Comparison of ENCODE assay signal across 8 mouse cellular contexts in the genomic region with DNA sequence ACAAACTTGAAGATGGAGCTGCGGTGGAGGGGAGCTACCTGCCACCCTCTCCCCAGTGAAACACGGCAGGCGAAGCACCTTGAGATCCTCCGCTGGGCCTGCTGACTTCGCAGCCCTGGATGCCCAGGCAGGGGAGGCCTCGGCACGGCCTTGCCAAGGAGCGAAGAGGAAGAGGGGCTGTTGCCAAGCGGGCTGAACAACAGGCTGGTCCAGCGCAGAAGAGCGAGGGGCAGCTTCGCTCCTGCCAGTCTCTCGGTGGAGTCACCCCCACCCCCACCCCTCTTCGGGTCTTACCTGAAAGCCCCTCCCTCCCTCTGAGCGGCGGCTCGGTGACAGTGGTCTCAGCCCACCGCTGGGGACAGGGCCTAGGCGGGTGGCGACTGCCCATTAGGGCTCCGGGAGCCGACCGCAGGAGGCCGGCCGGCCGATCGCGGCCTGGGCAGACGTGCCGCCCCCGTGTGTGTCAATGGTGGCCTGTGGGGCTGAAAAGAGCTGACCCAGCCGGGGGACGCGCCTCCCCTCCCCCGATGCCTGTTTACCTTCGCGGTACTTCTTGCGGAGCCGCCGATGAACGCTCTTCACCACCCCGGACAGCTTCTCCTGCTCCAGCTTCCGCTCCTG. TPM values are rescaled to one million over a fixed set of nuclear protein-coding genes. Genes with fewer than 3 reads are reported as not detected.
DNase-seq lines count a peak whose midpoint lies in the region; ATAC-seq and TF ChIP-seq lines count a peak whose summit lies in the region.

No protein-coding gene starts in this region.

- TF ChIP-seq CTCF in lung, adult 2 months (IDR thresholded peaks at IDR 0.05; ENCODE audit: insufficient read depth, low read length) = no peak

- peak; percentile 51 for DNase-seq in ES-CJ7 (ENCODE audit: low read depth, low spot score)
- peak; percentile 57 to 62 for DNase-seq in adrenal gland, postnatal 36 days
- peak; percentile 86 for DNase-seq in heart, embryonic 10.5 days (ENCODE audit: low spot score)
- peak; percentile 66 for DNase-seq in kidney, postnatal 10 days
- peak; percentile 69 for DNase-seq in lung, adult 2 months
- peak; percentile 61 for DNase-seq in ovary, postnatal 36 days (ENCODE audit: low spot score)
- peak; percentile 64 for DNase-seq in thymus, postnatal 4 days

- H3K27ac ChIP-seq in embryonic facial prominence, embryonic 13.5 days = peak overlapping the region; percentile 96
- peak overlapping the region; percentile 97 for H3K27ac ChIP-seq in heart, embryonic 10.5 days

- H3K9me3 ChIP-seq in embryonic facial prominence, embryonic 13.5 days = no peaks in the 10 kb centered on the region
- no peaks in the 10 kb centered on the region for H3K9me3 ChIP-seq in heart, embryonic 10.5 days

- 1% methylated on average over 38 of the region's 43 CpGs for WGBS in embryonic facial prominence, embryonic 13.5 days
- WGBS in heart, embryonic 10.5 days = under 1% methylated on average over 40 of the region's 43 CpGs
- WGBS in lung, adult 2 months = under 1% methylated on average over 43 of the region's 43 CpGs

- no peak for TF ChIP-seq POLR2A in lung, adult 2 months (IDR thresholded peaks at IDR 0.05; ENCODE audit: borderline replicate concordance, extremely low read depth, low read depth, low read length)

- ATAC-seq in embryonic facial prominence, embryonic 13.5 days (ENCODE audit: insufficient number of reproducible peaks, insufficient read depth, low FRiP score, low TSS enrichment, low read depth) = peak; percentile 69

- peak overlapping the region; percentile 80 for H3K4me2 ChIP-seq in embryonic facial prominence, embryonic 13.5 days

- H3K9ac ChIP-seq in embryonic facial prominence, embryonic 13.5 days = peak overlapping the region; percentile 95

- peak overlapping the region; percentile 95 for H3K4me3 ChIP-seq in embryonic facial prominence, embryonic 13.5 days
- H3K4me3 ChIP-seq in heart, embryonic 10.5 days = peak overlapping the region; percentile 92
- peak overlapping the region; percentile 88 for H3K4me3 ChIP-seq in lung, adult 2 months (replicated peaks; ENCODE audit: extremely low read depth, low read depth, low read length)

- H3K36me3 ChIP-seq in embryonic facial prominence, embryonic 13.5 days = no peaks in the 10 kb centered on the region
- no peaks in the 10 kb centered on the region for H3K36me3 ChIP-seq in heart, embryonic 10.5 days

- 0 out of 2 replicates have a peak, but pooled peaks cover 8% of the 10 kb centered on the region for H3K4me1 ChIP-seq in embryonic facial prominence, embryonic 13.5 days
- H3K4me1 ChIP-seq in heart, embryonic 10.5 days = no peaks in the 10 kb centered on the region
- peaks cover 2% of the 10 kb centered on the region for H3K4me1 ChIP-seq in lung, adult 2 months (ENCODE audit: control insufficient read depth, insufficient read depth, low read length)

- no peaks in the 10 kb centered on the region for H3K27me3 ChIP-seq in embryonic facial prominence, embryonic 13.5 days
- no peaks in the 10 kb centered on the region for H3K27me3 ChIP-seq in heart, embryonic 10.5 days (ENCODE audit: insufficient read depth, poor library complexity, severe bottlenecking)

RNA-seq across cellular contexts. Expression of a gene that starts 0.5 kb away (rescaled TPM):
- total RNA-seq in adrenal gland, postnatal 36 days (2021) = 10 to 100 TPM; 11.8 to 14.8 TPM
- 19.4 and 21.3 TPM in 2 replicates for polyA plus RNA-seq in embryonic facial prominence, embryonic 13.5 days (2015; fragmentation: Nextera tagmentation; extraction: Ambion mirVana)
- 19.0 and 20.5 TPM in 2 replicates for polyA plus RNA-seq in heart, embryonic 10.5 days (2016; fragmentation: Nextera tagmentation; extraction: Ambion mirVana)
- 1.7 and 3.5 TPM in 2 replicates for polyA plus RNA-seq in lung, adult 2 months (2012; rRNA removed)

Comparison
In these comparisons a context has a peak if more than half of its experiments do, and no peak if none do; other contexts are left out.
1. Peak in every context shown above with its lines: DNase-seq, ATAC-seq, H3K4me3 ChIP-seq and H3K27ac ChIP-seq.